Mouse (Mus musculus): ENCODE measurements at regions not wholly inside any gene's neighbourhood (a gene's known extent, or its start where the extent isn't known, plus 50 kb on each side); places are given as distances from the start of the nearest gene placed in this dataset.

GRCm38 (mm10) chr1:137083500-137083899 is 123.3 kb upstream of the Nr5a2 start:
- TF ChIP-seq POLR2A (IDR thresholded peaks at IDR 0.05; ENCODE audit: borderline replicate concordance, extremely low read depth, insufficient read depth, insufficient read length), result no peak

GRCm38 (mm10) chr1:137079401-137080003 is 119.3 kb upstream of the Nr5a2 start:
- Histone ChIP-seq H3K9ac (ENCODE audit: low read depth, low read length, severe bottlenecking) (no peak overlapping the region), H3K9me3 (ENCODE audit: control insufficient read depth, low read length) (no peaks in the 10 kb centered on the region), H3K4me1 (ENCODE audit: control insufficient read depth, insufficient read depth, low read length) (no peaks in the 10 kb centered on the region), H3K27ac (replicated peaks; ENCODE audit: low read depth, low read length) (no peak overlapping the region), H3K4me3 (replicated peaks; ENCODE audit: low read length) (no peak overlapping the region), H3K27me3 (ENCODE audit: control insufficient read depth, insufficient read depth, low read length) (no peaks in the 10 kb centered on the region), H3K4me2 (replicated peaks; ENCODE audit: low read depth, low read length, severe bottlenecking) (no peak overlapping the region), H3K36me3 (ENCODE audit: control insufficient read depth, insufficient read depth, low read length) (no peaks in the 10 kb centered on the region)
- WGBS, result 63% methylated on average over 11 of the region's 11 CpGs
- TF ChIP-seq POLR2A (IDR thresholded peaks at IDR 0.05; ENCODE audit: borderline replicate concordance, extremely low read depth, insufficient read depth, insufficient read length), result no peak
- no peak for ATAC-seq (ENCODE audit: low FRiP score, low read depth)
- DNase-seq (ENCODE audit: low spot score), result no peak

More at GRCm38 (mm10) chr1:137083500-137083899, 123.3 kb upstream of the Nr5a2 start:
- H3K36me3 ChIP-seq (ENCODE audit: control insufficient read depth, insufficient read depth, low read length), result no peaks in the 10 kb centered on the region
- H3K9ac ChIP-seq (ENCODE audit: low read depth, low read length, severe bottlenecking), result no peak overlapping the region
- H3K4me1 ChIP-seq (ENCODE audit: control insufficient read depth, insufficient read depth, low read length), result no peaks in the 10 kb centered on the region
- no peak overlapping the region for H3K4me3 ChIP-seq (replicated peaks; ENCODE audit: low read length)
- no peak for DNase-seq (ENCODE audit: low spot score)
- no peaks in the 10 kb centered on the region for H3K9me3 ChIP-seq (ENCODE audit: control insufficient read depth, low read length)
- no peak for ATAC-seq (ENCODE audit: low FRiP score, low read depth)
- H3K4me2 ChIP-seq (replicated peaks; ENCODE audit: low read depth, low read length, severe bottlenecking), result no peak overlapping the region
- H3K27ac ChIP-seq (replicated peaks; ENCODE audit: low read depth, low read length), result no peak overlapping the region
- H3K27me3 ChIP-seq (ENCODE audit: control insufficient read depth, insufficient read depth, low read length), result no peaks in the 10 kb centered on the region
- 60% methylated on average over 1 of the region's 1 CpGs for WGBS

GRCm38 (mm10) chr1:137074787-137075186 is 114.5 kb upstream of the Nr5a2 start:
- no peak overlapping the region for H3K4me3 ChIP-seq (replicated peaks; ENCODE audit: low read length)
- no peaks in the 10 kb centered on the region for H3K27me3 ChIP-seq (ENCODE audit: control insufficient read depth, insufficient read depth, low read length)
- WGBS, result 66% methylated on average over 9 of the region's 9 CpGs
- TF ChIP-seq POLR2A (IDR thresholded peaks at IDR 0.05; ENCODE audit: borderline replicate concordance, extremely low read depth, insufficient read depth, insufficient read length), result no peak
- no peaks in the 10 kb centered on the region for H3K36me3 ChIP-seq (ENCODE audit: control insufficient read depth, insufficient read depth, low read length)
- peak; percentile 45 for DNase-seq (ENCODE audit: low spot score)
- H3K4me2 ChIP-seq (replicated peaks; ENCODE audit: low read depth, low read length, severe bottlenecking), result no peak overlapping the region
- no peak for ATAC-seq (ENCODE audit: low FRiP score, low read depth)
- no peak overlapping the region for H3K27ac ChIP-seq (replicated peaks; ENCODE audit: low read depth, low read length)
- H3K4me1 ChIP-seq (ENCODE audit: control insufficient read depth, insufficient read depth, low read length), result no peaks in the 10 kb centered on the region
- H3K9me3 ChIP-seq (ENCODE audit: control insufficient read depth, low read length), result no peaks in the 10 kb centered on the region
- no peak overlapping the region for H3K9ac ChIP-seq (ENCODE audit: low read depth, low read length, severe bottlenecking)

GRCm38 (mm10) chr1:137073857-137074572 is 113.8 kb upstream of the Nr5a2 start:
- no peaks in the 10 kb centered on the region for H3K9me3 ChIP-seq (ENCODE audit: control insufficient read depth, low read length)
- no peaks in the 10 kb centered on the region for H3K27me3 ChIP-seq (ENCODE audit: control insufficient read depth, insufficient read depth, low read length)
- H3K36me3 ChIP-seq (ENCODE audit: control insufficient read depth, insufficient read depth, low read length), result no peaks in the 10 kb centered on the region
- H3K4me3 ChIP-seq (replicated peaks; ENCODE audit: low read length), result no peak overlapping the region
- no peaks in the 10 kb centered on the region for H3K4me1 ChIP-seq (ENCODE audit: control insufficient read depth, insufficient read depth, low read length)
- DNase-seq (ENCODE audit: low spot score) (no peak), ATAC-seq (ENCODE audit: low FRiP score, low read depth) (no peak)
- no peak overlapping the region for H3K9ac ChIP-seq (ENCODE audit: low read depth, low read length, severe bottlenecking)
- no peak overlapping the region for H3K4me2 ChIP-seq (replicated peaks; ENCODE audit: low read depth, low read length, severe bottlenecking)
- no peak overlapping the region for H3K27ac ChIP-seq (replicated peaks; ENCODE audit: low read depth, low read length)
- TF ChIP-seq POLR2A (IDR thresholded peaks at IDR 0.05; ENCODE audit: borderline replicate concordance, extremely low read depth, insufficient read depth, insufficient read length), result no peak
- 60% methylated on average over 8 of the region's 8 CpGs for WGBS

GRCm38 (mm10) chr1:137060914-137061313 is 100.7 kb upstream of the Nr5a2 start:
- no peak overlapping the region for H3K4me3 ChIP-seq (replicated peaks; ENCODE audit: low read length)
- DNase-seq (ENCODE audit: low spot score) (no peak), ATAC-seq (ENCODE audit: low FRiP score, low read depth) (no peak)
- H3K36me3 ChIP-seq (ENCODE audit: control insufficient read depth, insufficient read depth, low read length), result no peaks in the 10 kb centered on the region
- H3K9me3 ChIP-seq (ENCODE audit: control insufficient read depth, low read length), result no peaks in the 10 kb centered on the region
- TF ChIP-seq POLR2A (IDR thresholded peaks at IDR 0.05; ENCODE audit: borderline replicate concordance, extremely low read depth, insufficient read depth, insufficient read length), result no peak
- H3K9ac ChIP-seq (ENCODE audit: low read depth, low read length, severe bottlenecking), result no peak overlapping the region
- WGBS, result 85% methylated on average over 4 of the region's 4 CpGs
- H3K27me3 ChIP-seq (ENCODE audit: control insufficient read depth, insufficient read depth, low read length), result no peaks in the 10 kb centered on the region
- no peak overlapping the region for H3K27ac ChIP-seq (replicated peaks; ENCODE audit: low read depth, low read length)
- no peaks in the 10 kb centered on the region for H3K4me1 ChIP-seq (ENCODE audit: control insufficient read depth, insufficient read depth, low read length)
- H3K4me2 ChIP-seq (replicated peaks; ENCODE audit: low read depth, low read length, severe bottlenecking), result no peak overlapping the region

Measured in limb, embryonic 14.5 days (tissue).